Mouse (Mus musculus) liver, embryonic 14.5 days (tissue): ENCODE results near the gene Prx. TPM values are rescaled to one million over a fixed set of nuclear protein-coding genes. Genes with fewer than 3 reads are reported as not detected.

ENCODE experiments used
- ATAC-seq: fragments of 200-750 bp; cut with Nextera tagmentation; 2 replicates; pipeline ENCODE4 v1.8.0; 2017; ENCODE audit warnings: moderate number of reproducible peaks, mild to moderate bottlenecking, moderate library complexity; ENCODE audit not compliant: insufficient read depth
- DNase-seq, 3 experiments: peaks; one replicate each; pipeline ENCODE4 v3.0.0-alpha.2; 2012 to 2013; ENCODE audit warnings: low read depth in 3 of 3, low spot score in 3 of 3
- H3K27ac ChIP-seq: fragments of 300-500 bp; sonication (generic); 2 replicates; pipeline ENCODE4 v1.5.1; 2014; ENCODE audit warnings: moderate library complexity, mild to moderate bottlenecking, control low read depth, inconsistent platforms
- H3K27me3 ChIP-seq: fragments of 300-500 bp; sonication (generic); 2 replicates; pipeline ENCODE4 v1.6.1; 2014; ENCODE audit warnings: mild to moderate bottlenecking, low read length, moderate library complexity; ENCODE audit not compliant: control insufficient read depth, insufficient read depth
- H3K36me3 ChIP-seq: fragments of 300-500 bp; sonication (generic); replicated peaks from 2 replicates; pipeline ENCODE4 v1.6.1; 2014; ENCODE audit warnings: low read depth; ENCODE audit not compliant: control insufficient read depth, insufficient read depth
- H3K4me1 ChIP-seq, 2 experiments: fragments of 200-500 bp in 1 of 2; fragments of 300-500 bp in 1 of 2; sonication (generic) in 1 of 2; replicated peaks; 2 replicates each; pipeline ENCODE4 v1.6.1; 2012 to 2014; ENCODE audit warnings: antibody characterized with exemption in 1 of 2, inconsistent platforms in 1 of 2, low read length in 1 of 2; ENCODE audit not compliant: control insufficient read depth in 2 of 2, insufficient read depth in 2 of 2
- H3K4me2 ChIP-seq: fragments of 300-500 bp; sonication (generic); 2 replicates; pipeline ENCODE4 v1.6.1; 2014; ENCODE audit warnings: low read depth, mild to moderate bottlenecking, control low read depth, moderate library complexity
- H3K4me3 ChIP-seq, 2 experiments: fragments of 200-500 bp in 1 of 2; fragments of 300-500 bp in 1 of 2; sonication (generic) in 1 of 2; 2 replicates each; pipeline ENCODE4 v1.5.1; 2012 to 2014; ENCODE audit warnings: low read depth in 2 of 2, low read length in 2 of 2, mild to moderate bottlenecking in 2 of 2, control low read depth in 1 of 2, inconsistent platforms in 1 of 2, moderate library complexity in 1 of 2; ENCODE audit not compliant: insufficient read depth in 1 of 2
- H3K9ac ChIP-seq: fragments of 300-500 bp; sonication (generic); replicated peaks from 2 replicates; pipeline ENCODE4 v1.6.1; 2014; ENCODE audit warnings: mild to moderate bottlenecking, control low read depth, moderate library complexity
- H3K9me3 ChIP-seq: fragments of 300-500 bp; sonication (generic); 2 replicates; pipeline ENCODE4 v1.6.1; 2016; ENCODE audit warnings: low read length, mixed read lengths; ENCODE audit not compliant: control insufficient read depth
- CTCF ChIP-seq: IDR thresholded peaks from 2 replicates; pipeline ENCODE4 v1.5.1; 2016; ENCODE audit warnings: antibody characterized with exemption, low read depth, control low read depth
- EP300 ChIP-seq: IDR thresholded peaks from 2 replicates; pipeline ENCODE4 v1.6.1; 2016; ENCODE audit warnings: antibody characterized with exemption, low read depth
- WGBS: fragments of 180-500 bp; shearing (Covaris S2); extraction: QIAGEN DNeasy Blood & Tissue Kit; methylation state at CpG from one replicate; pipeline ENCODE4 v1.1.7; 2014; ENCODE audit not compliant: insufficient replicate concordance; 5-methylcytosine and 5-hydroxymethylcytosine counted together
- polyA plus RNA-seq, 2 experiments: library from polyadenylated mRNA; depleted of rRNA in 1 of 2; stranded (reverse) in 1 of 2; unstranded in 1 of 2; fragments of >200 nt; fragmentation: Nextera tagmentation in 1 of 2; extraction: Ambion mirVana in 1 of 2; gene quantifications; 2 replicates each; pipeline versions ENCODE4 v1.2.1 to v1.2.3; 2012 to 2014

Gene Prx
- polyA plus RNA-seq, 2 experiments, result 0.23 to 0.73 TPM

- WGBS, result 0% methylated on average over 10 of the region's 12 CpGs
- Histone ChIP-seq H3K9me3 (no peaks in the 10 kb centered on the region), H3K4me2 (peak overlapping the region; percentile 92), H3K4me1 (peaks cover 46 to 59% of the 10 kb centered on the region in 2 experiments), H3K27me3 (no peaks in the 10 kb centered on the region), H3K4me3 (peak overlapping the region; percentile 35 to 55), H3K36me3 (peaks cover 11% of the 10 kb centered on the region), H3K27ac (peak overlapping the region; percentile 95), H3K9ac (peak overlapping the region; percentile 81)
- ATAC-seq (peak; percentile 95), DNase-seq (peak; percentile 79 to 82 (median 80))
- no peak for TF ChIP-seq CTCF
- no peak for TF ChIP-seq EP300
Observed at GRCm38 (mm10) chr7:27481627-27481969, 17.5 kb upstream of the Prx start.

GRCm38 (mm10) chr7:27483860-27484259 lies 15.3 kb upstream of the Prx start:
- no peaks in the 10 kb centered on the region for H3K9me3 ChIP-seq
- no peak overlapping the region for H3K27ac ChIP-seq
- ATAC-seq (no peak), DNase-seq (no peak)
- H3K4me3 ChIP-seq, result no peak overlapping the region
- no peak overlapping the region for H3K4me2 ChIP-seq
- peaks cover under 1% of the 10 kb centered on the region for H3K36me3 ChIP-seq
- H3K4me1 ChIP-seq, result peaks cover 46 to 58% of the 10 kb centered on the region in 2 experiments
- no peak overlapping the region for H3K9ac ChIP-seq
- TF ChIP-seq CTCF (no peak), EP300 (no peak)
- WGBS, result 71% methylated on average over 4 of the region's 4 CpGs
- no peaks in the 10 kb centered on the region for H3K27me3 ChIP-seq

GRCm38 (mm10) chr7:27486102-27486769 lies 12.9 kb upstream of the Prx start:
- 1% methylated on average over 13 of the region's 13 CpGs for WGBS
- Histone ChIP-seq H3K9me3 (no peaks in the 10 kb centered on the region), H3K4me3 (peak overlapping the region; percentile 65 to 74), H3K27ac (peak overlapping the region; percentile 82), H3K4me2 (peak overlapping the region; percentile 75), H3K9ac (peak overlapping the region; percentile 68), H3K36me3 (peaks cover 14% of the 10 kb centered on the region), H3K27me3 (no peaks in the 10 kb centered on the region), H3K4me1 (peaks cover 40 to 49% of the 10 kb centered on the region in 2 experiments)
- no peak for TF ChIP-seq EP300
- TF ChIP-seq CTCF, result no peak
- DNase-seq (peak in 2 of 3 experiments; percentile 52 to 58), ATAC-seq (peak; percentile 1; the same call in 1 of the 2 replicates)

- no peaks in the 10 kb centered on the region for H3K9me3 ChIP-seq
- H3K27ac ChIP-seq, result peak within 1 kb of the TSS; percentile 82
- DNase-seq (peak; percentile 98 to 99 (median 98)), ATAC-seq (peak; percentile 79)
- H3K4me3 ChIP-seq, result peak within 1 kb of the TSS; percentile 65 to 91
- peaks cover 45 to 52% of the 10 kb centered on the region in 2 experiments for H3K4me1 ChIP-seq
- no peaks in the 10 kb centered on the region for H3K27me3 ChIP-seq
- TF ChIP-seq EP300 (no peak), CTCF (peak; percentile 75)
- peaks cover 14% of the 10 kb centered on the region for H3K36me3 ChIP-seq
- peak within 1 kb of the TSS; percentile 75 for H3K4me2 ChIP-seq
- peak within 1 kb of the TSS; percentile 73 for H3K9ac ChIP-seq
- WGBS, result under 1% methylated on average over 79 of the region's 80 CpGs
Observed at GRCm38 (mm10) chr7:27486770-27487697, 12.1 kb upstream of the Prx start, which contains the start of gene Sertad1. Gene Sertad1, plus strand, starts transcription at chr7:27486910.
